In the genomic region with DNA sequence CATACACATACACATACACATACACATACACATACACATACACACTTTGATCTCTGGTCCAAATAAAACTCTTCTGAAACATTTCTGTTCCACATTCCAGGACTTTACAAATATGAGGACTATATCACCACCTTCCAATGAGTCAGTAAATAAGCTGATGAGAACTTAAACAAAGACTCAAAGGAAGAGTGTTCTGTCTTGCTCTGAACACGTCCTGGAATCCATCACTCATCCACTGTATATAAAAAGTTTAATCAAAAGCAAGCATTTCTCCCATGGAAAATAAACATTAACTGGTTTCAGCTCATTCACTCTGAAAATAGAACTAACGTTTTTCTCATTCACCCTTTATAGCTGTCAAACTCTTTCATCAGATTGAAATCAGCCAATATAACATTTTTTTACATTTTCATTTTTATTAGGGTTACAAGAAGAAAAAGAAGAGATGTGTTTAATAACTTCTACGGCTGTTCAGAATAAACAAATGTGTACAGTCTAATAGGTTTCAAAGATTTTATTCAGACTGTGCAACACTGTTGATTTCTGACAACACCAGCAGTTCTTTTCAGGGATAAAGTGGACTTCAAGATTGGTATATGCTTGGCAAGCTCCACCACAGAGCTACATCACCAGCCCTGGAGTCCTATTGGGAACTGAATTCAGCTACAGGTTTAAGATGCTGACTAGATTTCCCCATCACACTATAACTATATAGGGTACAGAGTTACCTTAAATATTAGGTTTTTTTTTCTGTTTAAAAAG, we compare ENCODE assay signal across 25 mouse cellular contexts.
"Had no signal": no experiment of that assay in that cellular context is flagged by ENCODE, and none has a peak within 500 bp of the region (broad histone marks: within the 10 kb centered on the region; RNA-seq: fewer than 3 reads in every experiment).

No protein-coding gene starts in this region.

- H3K27me3 ChIP-seq: heart, embryonic 12.5 days; hindbrain, embryonic 12.5 days; intestine, embryonic 15.5 days; limb, embryonic 13.5 days; limb, embryonic 15.5 days had no signal

- DNase-seq: gastrocnemius, adult 2 months; gastrocnemius, postnatal 10 days; gastrocnemius, postnatal 25 days; heart, adult 18-20 months; heart, postnatal 10 days; heart, postnatal 4 days; kidney, adult 18-20 months; kidney, adult 8-10 months; kidney, postnatal 10 days; kidney, postnatal 25 days; kidney, postnatal 4 days; left cerebral cortex, postnatal 4 days had no signal

- H3K27ac ChIP-seq: gastrocnemius, adult 2 months; heart, embryonic 10.5 days; hindbrain, embryonic 10.5 days; hindbrain, embryonic 12.5 days; hindbrain, embryonic 14.5 days; intestine, embryonic 15.5 days; layer of hippocampus, adult 2 months; left cerebral cortex, adult 2 months; limb, embryonic 13.5 days; limb, embryonic 15.5 days had no signal

- ATAC-seq: hindbrain, embryonic 16.5 days; inflammation-experienced regulatory T-cells, adult 6 months; intestine, embryonic 15.5 days; intestine, postnatal 0 days had no signal

- H3K4me2 ChIP-seq: heart, embryonic 12.5 days; hindbrain, embryonic 12.5 days; hindbrain, embryonic 14.5 days; intestine, embryonic 15.5 days; limb, embryonic 13.5 days; limb, embryonic 15.5 days had no signal

- H3K4me3 ChIP-seq: gastrocnemius, adult 2 months; heart, embryonic 10.5 days; heart, embryonic 12.5 days; hindbrain, embryonic 10.5 days; hindbrain, embryonic 12.5 days; intestine, embryonic 15.5 days; layer of hippocampus, adult 2 months; left cerebral cortex, adult 2 months; limb, embryonic 13.5 days; limb, embryonic 15.5 days had no signal

- H3K9ac ChIP-seq: heart, embryonic 12.5 days; hindbrain, embryonic 12.5 days; hindbrain, embryonic 14.5 days; intestine, embryonic 15.5 days; limb, embryonic 13.5 days; limb, embryonic 15.5 days had no signal

- H3K9me3 ChIP-seq: heart, embryonic 10.5 days; heart, embryonic 12.5 days; hindbrain, embryonic 10.5 days; hindbrain, embryonic 12.5 days; intestine, embryonic 15.5 days; limb, embryonic 13.5 days; limb, embryonic 15.5 days had no signal

- H3K36me3 ChIP-seq: heart, embryonic 10.5 days; heart, embryonic 12.5 days; hindbrain, embryonic 10.5 days; hindbrain, embryonic 12.5 days; intestine, embryonic 15.5 days; limb, embryonic 13.5 days; limb, embryonic 15.5 days had no signal

- H3K4me1 ChIP-seq: heart, embryonic 12.5 days; intestine, embryonic 15.5 days had no signal
